Mouse (Mus musculus): ENCODE data around the gene Hecw2.

The Hecw2 gene

DNA sequence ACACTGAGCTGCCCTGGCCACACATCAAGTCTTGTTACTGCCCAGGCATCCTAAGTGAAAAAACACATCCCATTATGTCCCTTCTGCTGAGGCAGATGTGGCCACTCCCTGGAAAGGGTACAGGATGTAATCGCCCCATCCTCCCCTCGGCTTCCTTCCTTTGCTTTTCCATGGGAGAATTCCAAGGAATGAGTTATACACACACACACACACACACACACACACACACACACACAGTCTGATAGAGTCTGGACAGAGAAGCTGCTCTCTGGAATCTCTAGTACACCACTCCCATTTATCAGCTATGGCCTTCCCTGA lies 216.5 kb downstream of the Hecw2 start:
- CTCF ChIA-PET = no interaction called here

DNA sequence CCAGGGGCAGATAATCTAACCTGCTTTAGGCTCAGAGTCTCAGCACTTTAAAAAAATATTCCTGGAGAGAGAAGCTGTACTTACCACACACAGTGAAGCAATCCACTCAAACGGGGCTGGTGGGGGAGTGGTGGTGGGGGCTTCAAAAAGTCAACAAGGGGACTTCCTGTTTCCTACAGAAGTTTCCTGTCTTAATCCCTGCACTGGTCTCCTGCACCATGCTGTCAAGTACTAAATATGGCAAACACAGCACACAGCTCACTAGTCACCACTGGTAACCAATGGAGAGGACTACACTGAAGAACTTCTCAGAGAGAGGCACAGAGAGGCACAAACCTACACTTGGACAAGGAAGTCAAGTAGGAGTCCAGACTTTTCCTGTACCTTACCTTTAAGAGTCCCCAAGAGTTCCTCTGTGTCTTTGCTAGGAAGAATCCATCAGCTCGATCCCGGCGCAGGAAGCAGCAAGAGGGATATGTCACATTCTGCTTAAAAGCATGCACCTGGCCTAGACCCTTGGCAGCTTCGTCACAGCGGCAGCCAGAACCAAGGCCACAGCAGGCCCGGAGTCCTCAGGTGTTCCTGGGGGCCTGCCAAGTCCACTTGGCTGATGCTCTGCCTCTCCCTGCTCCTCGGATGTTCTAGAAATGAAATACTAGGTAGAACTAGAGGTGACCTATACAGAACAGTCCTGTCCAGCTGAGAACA lies 217.0 kb downstream of the Hecw2 start:
- CTCF ChIA-PET = no interaction called here

DNA sequence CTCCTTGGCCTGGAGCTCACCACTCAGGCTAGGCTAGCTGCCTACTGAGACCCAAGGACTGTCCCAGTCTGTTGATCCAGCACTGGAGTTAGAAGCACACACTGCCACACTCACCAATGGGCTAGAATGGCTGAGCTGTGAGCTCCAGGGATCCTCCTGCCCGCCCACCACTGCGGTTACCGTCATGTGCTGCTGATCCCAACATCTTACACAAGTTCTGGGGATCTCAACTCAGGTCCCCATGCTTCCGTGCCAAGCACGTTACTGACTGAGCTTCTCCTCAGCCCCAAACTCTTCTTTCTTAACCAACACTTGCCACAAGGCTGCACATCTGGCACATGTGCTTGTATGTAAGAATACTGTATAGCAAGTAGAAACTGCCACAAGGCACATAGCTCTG lies 218.2 kb downstream of the Hecw2 start:
- CTCF ChIA-PET = no interaction called here

DNA sequence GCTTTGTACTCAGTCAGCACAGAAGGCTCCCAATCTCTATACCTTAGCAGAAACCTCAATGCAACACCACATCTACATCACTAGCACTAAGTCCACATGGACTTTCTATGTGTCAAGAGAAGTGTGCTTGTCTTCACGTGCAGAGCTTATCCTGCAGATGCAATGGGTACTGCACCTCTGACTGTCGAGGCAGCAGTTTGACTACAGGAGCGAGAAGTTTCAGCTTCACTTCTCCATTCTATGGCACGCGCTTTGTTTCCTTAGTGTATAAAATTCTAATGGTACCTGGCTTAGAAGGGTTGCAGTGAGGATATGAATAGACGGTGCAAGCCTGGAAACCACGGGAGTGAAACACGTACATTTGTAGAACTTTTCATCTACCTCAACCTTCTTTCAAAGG lies 218.9 kb downstream of the Hecw2 start:
- CTCF ChIA-PET = no interaction called here

DNA sequence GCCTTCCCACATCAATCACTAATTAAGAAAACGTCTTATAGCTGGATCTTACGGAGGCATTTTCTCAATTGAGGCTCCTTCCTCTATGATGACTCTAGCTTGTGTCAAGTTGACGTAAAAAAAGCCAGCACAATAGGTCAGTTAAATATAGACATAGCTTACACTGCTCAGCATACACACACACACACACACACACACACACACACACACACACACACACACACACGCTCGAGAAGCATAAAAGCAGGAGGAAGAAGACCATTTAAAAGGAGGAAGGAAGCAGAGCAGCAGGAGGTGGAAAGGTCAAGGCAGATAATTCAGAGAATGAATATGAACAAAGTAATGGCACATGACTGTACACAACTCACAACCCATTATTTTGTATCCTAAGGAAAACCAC lies 220.0 kb downstream of the Hecw2 start:
- CTCF ChIA-PET = interaction anchor here (0.5 kb wide), 1 partner anchor 15 kb away, joined by 3 read pairs; no protein-coding TSS in a partner anchor

DNA sequence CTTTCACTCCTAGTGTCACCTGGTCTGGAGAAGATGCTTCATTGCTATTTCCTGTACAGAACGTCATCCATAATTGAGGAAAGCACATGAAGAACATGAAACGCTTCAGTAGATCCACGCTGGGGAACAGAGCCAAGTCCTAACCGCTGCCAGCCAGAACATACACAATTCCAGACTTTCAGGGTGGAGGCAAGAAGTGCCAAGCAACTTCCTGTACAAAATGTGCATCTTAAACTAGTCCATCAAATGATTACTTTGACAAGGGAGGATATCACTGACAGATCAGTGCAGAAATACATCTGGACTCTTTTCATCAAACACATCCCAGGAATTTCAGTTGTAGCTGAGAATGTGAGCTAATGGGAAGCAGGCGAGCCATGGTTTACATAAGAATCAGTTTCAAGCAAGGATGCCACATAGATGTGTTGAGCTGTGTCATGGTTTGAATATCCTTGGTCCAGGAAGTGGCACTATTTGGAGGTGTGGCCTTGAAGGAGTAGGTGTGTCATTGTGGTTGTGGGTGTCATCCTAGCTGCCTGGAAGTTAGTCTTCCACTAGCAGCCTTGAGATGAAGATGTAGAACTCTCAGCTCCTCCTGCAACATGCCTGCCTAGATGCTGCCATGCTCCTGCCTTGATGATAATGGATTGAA lies 224.5 kb downstream of the Hecw2 start:
- CTCF ChIA-PET = no interaction called here

DNA sequence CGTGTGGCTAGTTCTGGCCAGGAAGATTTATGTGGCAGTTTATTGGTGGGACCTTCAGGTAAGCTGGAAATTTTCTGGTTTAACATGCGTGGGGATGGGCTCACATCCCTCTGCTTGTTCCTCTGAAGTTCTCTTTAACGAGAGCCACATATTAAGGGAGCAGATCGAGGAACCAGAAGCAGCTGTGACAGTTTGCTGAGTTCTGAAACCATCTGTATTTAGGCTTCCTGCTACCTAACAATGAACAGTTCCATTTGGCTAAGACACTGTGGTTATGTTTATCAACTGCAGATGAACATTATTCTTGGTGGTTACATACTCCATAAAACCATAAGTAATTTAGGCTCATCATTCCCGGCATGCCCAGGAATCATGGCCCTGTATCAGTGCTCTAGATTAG lies 242.6 kb downstream of the Hecw2 start:
- CTCF ChIA-PET = interaction anchor here (0.5 kb wide), 1 partner anchor 500 kb away, joined by 5 read pairs; no protein-coding TSS in a partner anchor

DNA sequence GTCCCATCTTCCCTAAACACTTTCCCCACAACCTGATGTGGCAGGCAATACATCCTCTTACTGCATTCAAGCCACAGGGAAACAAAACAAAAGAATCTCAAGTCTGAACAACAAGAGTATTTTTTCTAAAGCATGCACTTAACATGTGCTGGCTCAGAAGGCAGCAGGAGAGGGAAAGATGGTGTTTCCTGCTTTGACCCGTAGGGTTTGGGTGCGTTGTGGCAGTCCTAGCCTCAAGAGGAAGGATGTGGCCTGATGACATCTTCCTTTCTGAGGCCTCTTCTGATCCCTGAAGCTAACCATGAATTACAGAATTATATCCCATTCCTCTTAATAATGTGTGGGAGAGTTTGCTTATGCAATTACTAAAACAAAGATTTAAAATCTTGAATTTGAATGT lies 249.2 kb downstream of the Hecw2 start:
- CTCF ChIA-PET = no interaction called here

DNA sequence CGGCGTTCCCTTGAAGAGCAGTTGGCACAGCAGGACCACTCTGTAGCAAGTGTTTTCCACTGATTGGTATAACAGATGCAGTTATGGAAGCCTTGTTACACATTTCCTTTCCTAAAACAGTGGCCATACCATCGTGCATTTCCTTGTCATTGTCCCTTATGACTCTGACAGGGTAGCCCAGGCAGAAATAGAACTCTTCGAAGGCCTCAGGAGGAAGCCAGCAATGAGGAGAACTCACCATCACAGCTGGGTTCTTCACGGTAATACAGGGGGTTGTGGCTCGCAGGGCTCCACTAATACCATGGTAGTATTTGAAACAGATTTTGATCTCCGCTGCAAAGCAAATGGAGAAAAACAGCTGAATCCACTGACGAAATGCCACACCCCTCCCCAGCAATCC lies 252.5 kb downstream of the Hecw2 start:
- CTCF ChIA-PET = interaction anchor here (0.6 kb wide), 1 partner anchor 35 kb away, joined by 4 read pairs; no protein-coding TSS in a partner anchor

DNA sequence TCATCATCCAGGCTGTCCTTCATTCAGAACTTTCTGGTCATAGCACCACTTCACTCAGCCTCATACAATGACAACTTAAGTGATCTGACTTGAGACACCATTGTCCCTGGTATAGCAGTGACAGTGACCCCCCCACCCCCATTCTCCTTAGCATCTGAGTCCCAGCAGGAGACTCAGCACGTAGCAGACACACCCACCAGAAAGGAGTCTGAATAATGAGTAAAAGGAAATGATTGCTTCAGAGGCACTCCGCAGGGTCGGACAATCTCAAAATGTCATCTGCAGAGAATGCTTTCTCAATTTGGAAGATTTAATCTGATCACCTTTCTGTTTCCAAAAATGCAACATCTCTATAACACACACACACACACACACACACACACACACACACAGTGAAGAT lies 253.4 kb downstream of the Hecw2 start:
- CTCF ChIA-PET = interaction anchor here (0.6 kb wide), 1 partner anchor 36 kb away, joined by 4 read pairs; no protein-coding TSS in a partner anchor

DNA sequence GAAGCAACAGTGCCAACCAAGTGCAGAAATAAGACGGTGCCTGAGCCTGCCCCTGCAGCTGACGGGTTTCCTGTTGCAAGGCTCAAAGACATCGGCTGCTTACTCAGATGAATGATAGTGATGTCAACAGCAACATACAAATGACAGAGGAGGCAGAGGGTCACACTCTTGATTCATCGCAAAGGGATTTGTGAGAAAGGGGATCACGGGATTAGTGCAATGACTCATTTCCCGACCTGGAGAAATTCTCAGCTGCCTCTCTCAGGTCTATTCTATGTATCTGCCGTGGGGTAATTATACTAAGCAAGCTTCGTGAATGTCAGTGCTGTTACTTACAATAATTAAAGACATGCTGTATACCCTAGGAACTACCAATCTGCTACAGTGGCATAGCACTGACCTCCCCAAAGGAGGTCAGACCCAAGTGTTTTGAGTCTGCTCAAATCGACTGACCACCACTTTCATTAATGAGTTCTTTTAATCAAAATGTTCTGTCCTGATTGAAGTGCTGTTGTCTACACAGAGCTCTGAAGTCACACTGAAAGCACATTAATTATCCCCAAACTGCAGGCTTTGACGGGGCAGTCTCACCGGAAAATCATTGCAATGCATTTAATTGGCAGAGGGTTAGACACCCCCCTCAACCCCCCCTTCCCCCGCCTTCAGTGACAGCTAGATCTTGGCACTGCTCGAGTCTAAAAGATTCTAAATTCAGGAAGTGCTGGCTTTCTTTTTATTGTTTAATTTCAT lies 254.5 kb downstream of the Hecw2 start:
- CTCF ChIA-PET = no interaction called here

DNA sequence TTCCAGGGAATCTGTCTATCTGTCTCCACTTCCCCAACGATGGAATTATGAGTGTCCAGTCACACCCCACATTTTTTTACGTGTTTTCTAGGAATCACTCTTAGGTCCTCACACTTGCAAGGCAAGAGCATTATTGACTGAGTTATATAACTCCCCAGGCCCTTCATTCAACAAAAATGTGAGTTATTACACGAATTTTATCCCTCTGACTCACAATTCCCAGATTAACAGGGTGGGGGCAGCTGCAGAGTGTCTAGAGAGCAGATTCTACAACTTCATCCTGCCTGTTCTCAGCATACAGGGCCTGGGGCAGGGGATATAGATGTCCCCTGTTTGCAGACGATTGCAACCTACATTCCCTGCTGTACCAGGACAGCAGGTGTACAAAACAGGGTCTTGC lies 255.7 kb downstream of the Hecw2 start:
- CTCF ChIA-PET = no interaction called here

DNA sequence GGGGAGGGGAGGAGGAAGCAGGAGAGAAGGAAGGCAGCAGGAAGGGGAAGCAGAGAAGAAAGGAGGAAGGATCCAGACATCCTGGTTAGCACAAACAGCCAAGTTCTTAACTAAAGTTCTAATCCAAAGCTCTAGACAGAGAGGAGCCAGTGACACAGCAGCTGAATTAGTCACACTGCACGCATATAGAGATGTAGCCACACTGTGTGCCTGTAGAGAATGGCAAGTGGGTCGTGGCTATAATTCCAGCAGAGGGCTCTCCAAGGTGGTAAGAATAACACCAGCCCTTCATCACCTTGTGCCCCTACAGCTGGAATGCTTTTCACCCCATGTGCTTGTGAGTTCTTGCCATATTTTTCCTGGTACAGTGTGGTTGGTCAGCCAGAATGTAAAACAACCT lies 261.7 kb downstream of the Hecw2 start:
- CTCF ChIA-PET = no interaction called here

DNA sequence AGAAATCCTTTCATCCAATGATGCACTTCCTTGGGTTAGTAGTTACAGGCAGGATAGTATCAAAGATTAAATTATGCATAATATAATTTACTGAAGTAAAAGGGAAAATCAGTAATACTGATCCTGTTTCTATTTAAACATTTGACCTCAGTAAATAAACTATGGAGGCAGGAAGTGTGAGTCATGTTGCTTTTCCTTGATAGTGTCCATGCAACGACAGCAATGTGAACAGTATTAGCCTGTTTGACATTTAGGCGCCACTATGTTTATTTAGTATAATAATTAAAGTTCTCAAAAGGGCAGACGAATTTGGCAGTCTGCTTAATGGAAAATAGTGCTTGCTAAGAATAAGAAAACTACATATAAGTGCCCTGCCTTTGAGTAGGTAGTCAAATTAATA lies 263.7 kb downstream of the Hecw2 start:
- CTCF ChIA-PET = no interaction called here

DNA sequence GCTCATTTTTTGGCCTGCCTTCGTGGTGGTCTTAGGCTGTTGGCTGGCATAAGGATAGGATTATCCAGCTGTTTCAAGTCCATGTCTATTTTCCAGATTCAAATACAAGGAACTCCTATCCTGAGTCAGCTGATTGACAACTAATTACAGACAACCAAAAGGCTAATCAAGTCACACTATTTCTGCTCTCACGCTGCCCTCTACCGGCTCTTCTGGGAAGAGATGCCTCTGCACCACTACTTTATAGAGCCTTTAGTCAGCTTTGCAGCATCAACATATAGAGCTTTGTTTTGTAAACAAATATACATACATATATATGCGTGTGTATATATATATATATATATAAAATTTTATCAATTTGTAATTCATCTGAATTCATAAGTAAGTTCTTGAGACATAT lies 267.4 kb downstream of the Hecw2 start:
- CTCF ChIA-PET = interaction anchor here (0.7 to 0.8 kb wide), 3 partner anchors 11 to 405 kb away, joined by 3 to 6 read pairs (median 3); no protein-coding TSS in a partner anchor

DNA sequence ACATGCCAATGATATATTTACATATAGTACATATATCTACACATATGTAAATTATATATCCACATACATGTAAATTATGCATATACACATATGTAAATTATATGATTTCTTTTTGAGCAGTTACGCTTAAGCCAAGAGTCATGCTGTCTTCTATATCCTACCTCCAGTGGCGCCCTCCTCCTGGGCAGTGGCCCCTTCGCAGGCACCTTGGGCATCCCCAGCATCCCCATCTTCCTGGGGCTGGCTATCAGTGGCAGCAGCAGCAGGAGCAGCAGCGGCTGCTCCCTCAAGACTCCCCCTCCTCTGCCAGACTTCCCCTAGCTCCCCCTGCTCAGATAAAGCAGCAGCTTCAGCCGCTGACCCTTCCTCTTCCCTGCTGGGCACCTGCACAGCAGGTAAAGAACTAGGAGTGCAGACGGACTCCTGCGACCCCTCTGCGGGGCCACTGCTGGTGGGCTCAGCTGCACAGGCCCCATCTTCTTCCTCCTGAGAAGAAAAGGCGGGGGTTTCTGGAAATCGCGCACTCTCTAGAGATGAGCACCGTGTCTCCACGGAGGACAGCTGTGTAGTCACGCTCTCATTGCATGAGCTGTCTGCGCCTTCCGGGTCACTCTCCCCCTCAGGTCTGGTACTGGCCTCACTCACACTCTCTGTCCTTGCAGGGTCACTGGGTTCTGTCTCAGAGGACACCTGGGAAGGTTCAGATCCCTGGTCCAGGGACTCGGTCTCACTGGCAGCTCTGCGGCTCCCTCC lies 269.6 kb downstream of the Hecw2 start:
- CTCF ChIA-PET = no interaction called here

DNA sequence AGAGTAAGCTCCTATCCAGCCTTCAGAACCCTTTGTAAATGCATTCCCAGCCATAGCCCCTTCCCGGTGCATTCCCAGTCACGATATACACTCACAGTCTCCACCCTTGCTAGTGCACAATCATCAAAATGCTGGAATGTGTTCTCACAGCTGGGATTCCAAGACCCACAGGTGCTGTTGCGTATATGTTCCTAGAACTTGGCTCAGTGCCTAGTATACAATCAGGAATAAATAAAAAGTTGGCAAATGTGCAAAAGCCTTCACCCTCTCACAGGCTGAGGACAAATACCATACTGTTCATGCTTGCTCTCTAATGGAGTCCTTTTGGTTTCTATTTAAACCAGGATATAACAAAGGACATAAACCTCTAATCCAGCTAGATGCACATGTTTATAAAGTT lies 283.1 kb downstream of the Hecw2 start:
- CTCF ChIA-PET = no interaction called here

DNA sequence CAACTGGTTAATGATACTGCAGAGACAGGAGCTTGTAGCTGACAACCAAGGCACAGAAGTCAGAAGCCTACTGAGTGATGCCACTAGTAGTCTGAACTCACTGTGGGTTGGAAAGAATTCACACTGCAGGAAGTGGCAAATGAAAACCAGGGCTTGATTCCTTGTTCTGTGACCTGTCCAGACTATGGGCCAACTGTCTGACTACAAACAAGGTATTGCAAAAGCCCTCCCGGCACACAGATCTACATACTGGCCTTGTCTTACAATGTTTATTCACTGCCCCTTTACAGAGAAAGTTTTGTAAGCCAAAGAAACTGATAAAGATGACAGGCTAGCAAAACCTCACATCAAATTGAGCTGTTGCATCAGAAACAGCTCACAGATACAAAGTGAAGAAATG lies 284.7 kb downstream of the Hecw2 start:
- CTCF ChIA-PET = no interaction called here

DNA sequence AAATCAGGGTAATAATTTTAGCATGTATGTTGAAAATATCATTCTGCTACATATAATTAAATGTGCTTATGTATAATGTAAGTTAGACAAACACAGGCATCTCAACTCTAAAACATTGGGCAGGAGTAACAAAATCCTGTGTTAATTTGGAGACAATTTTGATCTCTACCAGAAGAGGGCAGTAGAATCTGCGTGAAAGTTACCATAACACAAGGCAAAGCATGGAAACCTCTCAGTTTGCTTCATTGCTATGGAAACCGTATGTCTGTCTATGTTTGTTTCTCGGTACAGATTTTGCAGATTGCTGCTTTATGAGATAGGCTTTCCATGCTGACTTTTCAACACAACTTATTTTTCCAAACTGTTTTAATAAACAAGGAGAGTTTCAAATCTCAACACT lies 285.9 kb downstream of the Hecw2 start:
- CTCF ChIA-PET = no interaction called here

DNA sequence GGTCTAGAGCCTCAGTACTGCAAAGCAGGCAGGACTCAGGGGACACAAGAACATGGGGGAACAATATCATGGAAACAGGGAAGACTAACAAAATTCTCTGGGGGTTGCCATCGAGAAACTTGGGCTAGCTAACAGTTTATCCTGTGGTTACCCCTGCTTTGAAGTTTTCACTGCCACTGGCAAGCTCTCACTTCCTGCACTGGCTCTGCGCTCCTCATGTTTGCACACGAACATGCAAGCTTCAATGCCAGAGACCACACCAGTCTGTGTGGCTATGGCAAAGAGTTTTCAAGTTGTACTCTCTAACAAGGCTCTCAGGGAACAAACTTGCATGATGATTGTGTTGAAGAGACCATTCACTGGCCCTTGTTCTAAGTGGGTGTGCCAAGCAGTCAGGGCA lies 288.8 kb downstream of the Hecw2 start:
- CTCF ChIA-PET = interaction anchor here (1.1 kb wide), 1 partner anchor 22 kb away, joined by 6 read pairs; no protein-coding TSS in a partner anchor

DNA sequence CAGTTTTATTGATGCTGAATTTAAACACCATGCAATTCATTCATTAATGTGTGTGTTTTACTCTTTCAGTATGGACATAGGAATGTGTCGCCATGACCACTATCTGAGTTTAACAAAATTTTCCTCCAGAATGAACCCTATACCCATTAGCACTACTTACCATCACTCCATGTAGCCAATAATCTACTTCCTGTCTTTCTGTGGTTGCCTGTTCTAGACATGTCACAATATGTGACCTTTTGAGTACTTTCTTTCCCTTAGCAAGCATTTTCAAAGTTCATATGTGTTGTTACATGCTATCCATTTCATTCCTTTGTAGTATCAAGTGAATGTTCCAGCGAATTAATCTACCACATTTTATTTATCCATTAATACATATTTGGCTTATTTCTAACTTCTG lies 294.6 kb downstream of the Hecw2 start:
- CTCF ChIA-PET = interaction anchor here (0.6 kb wide), 1 partner anchor 666 kb away, joined by 3 read pairs; no protein-coding TSS in a partner anchor

DNA sequence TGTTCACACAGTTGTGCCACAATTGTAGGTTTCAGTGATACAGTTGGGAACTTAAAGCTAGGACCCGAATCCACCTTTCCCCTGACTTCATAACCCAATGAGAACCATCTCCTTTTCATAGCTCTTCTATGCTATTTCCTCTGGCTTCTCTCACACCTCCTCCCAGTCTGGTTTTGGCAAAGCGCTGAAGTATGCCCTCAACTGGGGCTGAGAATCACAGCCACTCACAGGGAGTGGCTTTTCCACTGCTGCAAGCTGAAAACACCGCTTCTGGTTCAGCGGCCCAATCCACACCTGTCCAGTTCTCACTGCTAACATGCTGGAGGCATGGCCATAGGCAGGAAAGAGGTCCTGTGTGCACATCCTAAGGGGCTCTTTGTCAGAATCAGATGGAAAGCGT lies 300.7 kb downstream of the Hecw2 start:
- CTCF ChIA-PET = no interaction called here

Data from spleen, embryonic (tissue).